Mouse (Mus musculus) kidney, postnatal 14 days (tissue): ENCODE measurements around the gene Abhd14b.

Experiments
- DNase-seq: peaks from one replicate; pipeline ENCODE4 v3.0.0; 2022; ENCODE audit warnings: mixed read lengths

Abhd14b gene

DNA sequence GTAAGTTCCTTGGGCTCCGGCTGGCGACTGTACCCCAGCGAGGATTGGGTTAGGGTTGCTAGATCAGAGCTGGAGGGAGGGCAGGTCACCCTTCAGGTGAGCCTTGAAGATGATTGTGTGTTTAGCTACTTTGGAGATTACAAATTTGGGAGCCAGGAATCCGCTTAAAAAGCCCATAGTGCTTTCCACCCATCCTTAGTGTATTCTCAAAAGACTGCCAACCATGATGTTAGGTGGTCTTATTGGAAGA is 17.3 kb upstream of the Abhd14b start:
- DNase-seq = no peak

DNA sequence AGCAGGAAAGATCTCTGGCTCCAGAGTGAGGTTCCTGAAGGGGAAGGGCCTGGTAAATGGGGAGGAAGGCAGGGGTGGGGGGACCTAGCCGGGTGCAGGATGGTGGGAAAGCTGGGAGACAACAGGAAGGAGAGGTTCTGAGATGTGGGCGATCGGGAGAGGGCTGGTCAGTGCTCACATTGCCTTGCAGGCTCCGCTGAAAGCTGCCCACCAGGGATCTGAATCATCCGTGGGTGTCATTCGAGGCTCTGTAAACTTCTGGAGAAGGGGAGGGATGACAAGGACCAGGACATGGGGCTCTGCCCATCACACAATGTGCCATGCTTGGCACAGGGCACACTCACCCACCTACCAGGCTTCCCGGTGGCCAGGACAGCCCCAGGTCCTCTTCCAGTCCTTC is 13.9 kb upstream of the Abhd14b start:
- no peak for DNase-seq

DNA sequence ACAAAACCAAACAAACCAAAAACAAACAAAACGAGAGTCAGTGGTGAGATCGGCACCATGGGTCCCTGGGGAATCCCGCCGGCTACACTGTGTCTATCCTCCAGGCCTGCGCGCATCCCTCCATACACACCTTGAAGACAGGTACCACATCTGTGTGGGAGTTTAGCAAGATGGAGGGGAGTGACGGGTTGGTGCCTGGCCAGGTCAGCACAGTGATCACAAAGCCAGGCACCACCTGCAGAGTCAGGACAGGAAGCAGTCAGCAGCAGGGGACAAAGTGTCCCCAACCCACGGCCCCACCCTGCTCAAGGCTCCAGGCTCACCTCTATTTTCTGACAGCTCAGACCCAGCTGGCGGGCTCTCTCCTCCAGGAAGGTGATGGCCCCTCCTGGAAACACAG is 10.7 kb upstream of the Abhd14b start:
- DNase-seq = no peak

DNA sequence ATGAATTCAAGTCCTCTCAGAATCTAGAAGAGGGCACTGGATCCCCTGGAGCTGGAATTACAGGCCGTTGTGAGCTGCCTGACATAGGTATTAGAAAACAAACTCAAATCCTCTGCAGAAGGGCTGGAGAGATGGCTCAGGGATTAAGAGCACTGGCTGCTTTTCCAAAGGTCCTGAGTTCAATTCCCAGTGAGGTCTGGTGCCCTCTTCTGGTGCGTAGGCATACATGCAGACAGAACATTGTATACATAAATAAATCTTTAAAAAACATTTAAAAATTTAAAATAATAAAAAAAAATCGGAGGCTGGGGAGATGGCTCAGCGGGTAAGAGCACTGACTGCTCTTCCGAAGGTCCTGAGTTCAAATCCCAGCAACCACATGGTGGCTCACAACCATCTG is 4.6 kb upstream of the Abhd14b start:
- no peak for DNase-seq

DNA sequence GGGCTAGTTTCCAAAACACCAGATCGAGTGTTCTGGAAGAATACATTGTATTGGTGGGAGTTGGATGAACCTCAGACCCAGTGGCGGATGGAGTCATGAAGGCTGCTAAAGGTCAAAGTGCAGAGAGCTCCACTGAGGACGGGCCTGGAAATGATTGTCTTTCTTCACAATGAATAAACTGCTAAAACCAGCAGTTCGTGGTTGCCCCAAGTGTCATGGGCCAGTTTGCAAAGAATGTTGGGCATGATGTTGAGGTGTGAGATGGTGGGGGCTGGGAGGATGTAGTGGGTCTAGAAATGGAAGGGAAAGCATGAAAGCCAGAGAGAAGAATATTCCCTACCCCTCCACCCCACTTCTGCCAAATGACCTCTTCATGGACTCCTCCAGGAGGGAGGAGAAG is 2.4 kb upstream of the Abhd14b start:
- DNase-seq = peak; percentile 51

DNA sequence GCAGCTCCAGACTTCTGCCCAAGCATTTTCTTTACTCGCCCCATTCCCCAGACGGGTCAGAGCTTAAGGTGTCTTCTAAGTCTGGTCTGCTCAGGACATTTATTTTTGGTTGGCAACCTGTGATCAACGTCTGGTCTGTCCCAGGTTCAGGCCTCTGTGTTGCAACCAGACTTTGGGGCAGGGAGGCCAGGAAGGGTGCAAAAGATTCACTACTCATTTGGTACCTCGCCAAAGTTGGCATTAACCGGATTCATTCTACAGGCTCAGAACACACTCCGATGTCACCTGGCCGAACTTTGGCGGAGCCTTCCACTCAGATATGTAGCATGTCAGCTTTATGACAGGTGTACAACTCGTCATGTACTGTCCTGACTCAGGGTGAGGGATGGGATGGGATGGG is 692 bp downstream of the Abhd14b start:
- DNase-seq = peak; percentile 44

DNA sequence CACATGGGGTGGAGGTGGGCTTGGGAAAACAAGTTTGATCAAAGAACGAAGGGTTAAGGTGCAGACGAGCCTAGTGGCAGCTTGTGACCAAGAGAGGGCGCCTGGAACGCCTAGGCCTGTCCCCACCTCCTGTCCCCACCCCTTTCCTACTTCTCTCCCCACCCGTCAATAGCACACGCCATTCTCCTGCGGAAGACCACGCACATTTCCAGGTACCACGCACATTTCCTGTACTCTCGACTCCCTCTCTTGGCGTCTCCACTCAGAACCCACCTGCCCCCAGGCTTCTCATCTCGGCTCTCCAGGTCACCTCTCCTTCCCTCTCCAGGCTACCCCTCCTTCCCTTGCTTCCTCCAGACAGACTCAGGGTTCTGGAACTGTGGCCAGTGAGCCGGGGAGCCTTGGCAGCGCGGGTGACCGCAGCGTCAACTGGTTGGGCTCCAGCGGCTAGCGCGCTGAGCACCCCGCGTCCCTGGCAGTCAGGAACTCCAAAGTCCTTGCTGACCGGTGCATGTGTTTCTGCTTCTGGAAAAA is 1.3 kb downstream of the Abhd14b start:
- peak; percentile 88 for DNase-seq

DNA sequence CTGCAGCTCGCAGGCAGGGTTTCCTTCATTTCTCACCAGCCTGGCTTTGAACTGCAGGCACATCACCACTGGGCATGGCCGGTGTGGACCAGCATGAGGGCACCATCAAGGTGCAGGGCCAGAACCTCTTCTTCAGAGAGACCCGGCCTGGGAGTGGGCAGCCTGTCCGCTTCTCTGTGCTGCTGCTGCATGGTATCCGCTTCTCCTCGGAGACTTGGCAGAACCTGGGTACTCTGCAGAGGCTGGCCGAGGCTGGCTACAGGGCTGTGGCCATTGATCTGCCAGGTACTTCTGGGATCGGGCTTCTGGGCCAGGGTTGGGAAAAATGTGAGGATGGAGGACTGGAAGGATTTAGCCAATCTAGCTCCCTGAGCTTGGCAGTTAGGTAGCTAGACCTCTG is 2.7 kb downstream of the Abhd14b start:
- no peak for DNase-seq

DNA sequence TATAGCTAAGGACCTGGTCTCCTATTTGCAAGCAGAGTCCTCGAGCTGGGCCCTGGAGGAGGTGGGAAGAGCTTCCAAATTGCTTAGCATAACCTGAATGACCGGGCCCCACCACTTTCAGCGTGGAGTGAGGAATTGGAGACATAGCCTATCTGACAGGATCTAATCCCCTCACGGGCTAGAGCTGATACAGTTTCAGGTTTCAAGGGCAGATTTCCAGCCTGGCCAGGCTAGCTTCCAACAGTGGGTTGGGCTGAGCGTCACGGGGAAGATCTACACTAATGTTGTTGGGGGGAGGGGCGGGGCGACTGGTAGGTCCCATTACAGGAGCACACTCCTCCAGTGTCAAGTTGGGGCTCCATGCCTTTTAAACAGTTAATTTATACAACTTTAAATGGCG is 3.4 kb downstream of the Abhd14b start:
- peak; percentile 88 for DNase-seq

DNA sequence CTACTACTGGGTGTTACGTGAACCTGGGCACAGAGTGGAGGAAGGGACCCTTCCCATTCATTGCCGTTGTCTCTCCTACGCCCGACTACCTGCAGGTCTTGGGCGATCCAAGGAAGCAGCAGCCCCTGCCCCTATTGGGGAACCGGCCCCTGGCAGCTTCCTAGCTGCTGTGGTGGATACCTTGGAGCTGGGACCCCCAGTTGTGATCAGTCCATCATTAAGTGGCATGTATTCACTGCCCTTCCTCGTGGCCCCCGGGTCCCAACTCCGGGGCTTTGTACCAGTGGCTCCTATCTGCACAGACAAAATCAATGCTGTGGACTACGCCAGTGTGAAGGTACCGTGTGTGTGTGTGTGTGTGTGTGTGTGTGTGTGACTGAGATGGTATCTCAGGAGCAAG is 4.0 kb downstream of the Abhd14b start:
- no peak for DNase-seq

DNA sequence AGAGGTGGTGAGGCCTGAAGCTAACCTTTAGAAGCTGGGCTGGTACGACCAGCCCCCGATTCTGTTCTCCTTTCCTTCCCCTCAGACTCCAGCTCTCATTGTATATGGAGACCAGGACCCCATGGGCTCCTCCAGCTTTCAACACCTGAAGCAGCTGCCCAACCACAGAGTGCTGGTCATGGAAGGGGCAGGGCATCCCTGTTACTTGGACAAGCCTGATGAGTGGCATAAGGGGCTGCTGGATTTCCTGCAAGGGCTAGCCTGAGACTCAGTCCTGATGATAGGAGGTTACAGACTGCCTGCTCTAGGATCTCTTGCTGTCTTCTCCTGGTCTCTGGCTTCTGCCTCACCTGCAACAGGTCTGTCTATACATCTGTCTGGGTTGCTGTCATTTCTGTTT is 4.6 kb downstream of the Abhd14b start:
- no peak for DNase-seq

DNA sequence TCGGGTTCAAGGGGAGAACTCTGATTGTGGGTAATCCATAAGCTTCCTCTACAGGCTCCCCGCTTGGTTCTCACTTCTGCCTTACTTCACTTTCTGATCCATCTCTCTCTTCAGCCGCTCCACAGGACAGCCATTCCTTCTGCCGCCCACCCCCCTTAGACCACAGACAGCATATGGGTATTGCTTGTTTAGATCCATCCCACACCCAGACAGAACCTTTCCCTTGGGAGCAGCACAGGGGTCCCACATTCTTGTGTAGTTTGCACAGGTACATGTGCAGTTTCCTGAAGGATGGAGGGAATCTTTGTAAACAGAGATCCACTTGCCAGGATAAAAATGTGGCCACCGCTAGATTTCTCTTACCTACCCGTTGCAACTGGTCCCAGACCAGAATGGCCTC is 5.1 kb downstream of the Abhd14b start:
- no peak for DNase-seq

DNA sequence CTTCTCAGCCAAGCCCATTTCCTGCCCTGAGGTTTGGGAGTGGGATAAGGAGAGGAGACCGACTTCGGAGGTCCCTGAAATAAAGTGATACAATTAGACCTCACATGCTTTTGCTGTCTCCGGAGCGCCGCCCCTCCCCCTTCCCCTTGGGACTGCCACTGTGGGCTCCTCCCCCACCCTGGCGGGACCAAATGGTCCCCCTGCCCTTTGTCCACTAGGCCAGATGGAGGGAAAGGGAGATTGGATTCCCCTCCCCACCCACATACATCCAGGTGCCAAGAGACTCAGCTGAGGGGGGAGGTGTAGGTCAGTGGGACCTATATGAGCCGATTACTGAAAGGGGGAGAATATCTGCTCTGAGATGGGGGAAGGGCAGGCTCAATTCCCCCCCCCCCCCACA is 5.6 kb downstream of the Abhd14b start:
- peak; percentile 84 for DNase-seq

DNA sequence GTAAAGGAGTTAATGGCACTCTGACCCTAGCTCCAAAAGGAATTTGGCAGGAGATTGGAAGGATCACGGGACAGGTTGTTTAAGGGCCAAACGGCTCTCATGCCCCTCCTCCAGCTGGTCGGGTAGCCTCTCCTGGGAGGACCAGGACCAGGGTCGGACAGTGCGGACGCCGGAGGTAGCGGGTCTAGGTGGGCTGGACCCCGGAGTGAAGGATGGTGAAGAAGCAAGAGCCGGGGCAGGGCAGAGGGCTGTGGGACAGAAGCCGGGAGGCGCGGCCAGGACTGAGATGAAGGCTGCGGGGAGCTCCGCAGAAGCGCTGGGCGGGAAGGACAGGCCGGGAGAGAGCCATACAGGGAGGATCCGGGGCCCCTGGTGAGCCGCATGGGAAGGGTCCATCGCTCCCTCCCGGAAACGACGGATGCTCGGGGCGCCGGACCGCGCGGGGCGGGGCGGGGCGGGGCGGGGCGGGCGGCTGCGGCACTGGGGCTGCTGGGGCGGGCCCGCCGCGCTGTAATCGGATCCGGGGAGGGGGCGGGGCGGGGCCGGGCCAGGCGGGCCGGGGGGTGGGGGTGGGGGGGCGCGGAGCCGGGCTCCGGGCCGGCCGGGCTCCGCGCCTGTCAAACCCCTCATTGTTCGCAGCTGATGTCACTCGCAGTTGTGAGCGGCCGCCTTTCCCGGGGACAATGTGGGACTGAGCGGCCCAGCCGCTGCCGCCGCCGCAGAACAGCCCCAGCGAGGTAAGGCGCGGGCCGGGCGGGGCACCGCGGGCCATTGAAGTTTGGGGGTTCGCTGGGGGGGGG is 6.2 kb downstream of the Abhd14b start, which contains the start of gene Pcbp4:
Pcbp4 (plus strand) TSS at position 21 of the 800 bp plus-strand sequence.
- DNase-seq = peak; percentile 87

DNA sequence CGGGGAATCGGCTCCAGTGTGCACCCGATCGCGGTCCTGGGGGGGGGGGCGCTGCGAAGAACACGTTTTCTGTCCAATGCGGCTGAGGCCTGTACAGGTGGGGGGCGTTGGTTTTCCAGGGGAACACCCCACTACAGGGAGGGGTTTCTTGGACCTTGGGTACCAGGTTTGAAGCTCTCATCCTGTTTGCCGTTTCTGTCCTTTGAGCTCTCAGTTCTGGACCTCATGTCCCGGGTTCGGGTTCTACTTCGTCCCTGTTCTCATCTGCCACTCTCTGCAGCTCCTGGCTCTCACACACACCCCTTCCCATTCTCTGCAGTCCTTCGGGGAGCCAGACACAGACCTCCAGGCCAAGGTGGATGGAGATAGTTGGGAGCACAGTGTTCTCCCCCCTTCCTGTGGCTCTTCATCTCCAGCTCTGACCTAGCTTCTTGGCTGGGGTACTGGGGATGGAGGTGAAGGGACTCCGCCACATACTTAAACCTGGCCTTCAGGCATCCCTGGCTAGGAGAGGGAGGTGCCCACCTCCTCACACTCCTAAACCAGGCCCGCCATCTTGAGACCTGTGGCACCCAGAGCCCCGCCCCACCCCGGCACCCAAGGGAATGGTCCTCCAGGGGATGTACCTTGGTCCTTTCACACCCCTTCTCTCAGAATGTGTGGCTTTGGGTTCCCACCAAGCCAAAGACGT is 7.0 kb downstream of the Abhd14b start:
- DNase-seq = no peak

DNA sequence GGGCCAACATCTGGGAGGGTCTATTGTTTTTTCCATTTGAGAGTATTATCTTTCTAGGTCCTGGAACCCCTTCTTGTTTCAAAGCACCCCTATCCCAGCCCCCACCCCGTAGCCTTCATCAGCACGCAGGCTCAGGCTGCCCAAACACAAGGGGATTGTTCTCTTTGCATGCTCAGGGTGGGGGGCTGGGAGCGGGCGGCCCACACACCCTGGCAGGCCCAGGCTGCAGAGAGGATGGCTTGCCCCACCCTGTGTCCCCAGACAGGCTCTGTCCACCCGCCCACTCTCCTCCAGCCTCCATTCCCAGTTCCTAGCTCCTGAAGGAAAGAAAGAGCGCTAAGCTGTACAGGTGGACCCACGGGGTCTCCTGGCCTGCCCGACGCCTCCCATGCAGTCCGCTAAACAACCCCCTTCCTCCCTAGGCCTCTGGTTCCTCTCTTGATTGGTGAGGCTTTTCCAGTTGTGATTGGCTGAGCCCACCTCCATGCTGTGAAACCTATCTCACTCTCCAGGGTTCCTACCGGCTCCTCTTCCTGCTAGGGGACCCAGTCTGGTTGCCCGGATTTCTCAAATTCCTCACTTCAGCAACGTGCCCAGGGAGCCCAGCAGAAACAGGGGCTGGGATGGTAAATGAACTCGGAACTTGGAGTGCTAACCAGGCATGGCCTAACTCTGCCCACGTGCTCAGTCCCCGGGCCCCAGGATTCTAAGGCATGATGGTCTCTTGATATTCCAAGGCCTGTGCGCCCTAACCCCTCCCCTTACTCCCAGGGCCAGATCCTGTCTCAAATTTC is 7.8 kb downstream of the Abhd14b start:
- DNase-seq = no peak

DNA sequence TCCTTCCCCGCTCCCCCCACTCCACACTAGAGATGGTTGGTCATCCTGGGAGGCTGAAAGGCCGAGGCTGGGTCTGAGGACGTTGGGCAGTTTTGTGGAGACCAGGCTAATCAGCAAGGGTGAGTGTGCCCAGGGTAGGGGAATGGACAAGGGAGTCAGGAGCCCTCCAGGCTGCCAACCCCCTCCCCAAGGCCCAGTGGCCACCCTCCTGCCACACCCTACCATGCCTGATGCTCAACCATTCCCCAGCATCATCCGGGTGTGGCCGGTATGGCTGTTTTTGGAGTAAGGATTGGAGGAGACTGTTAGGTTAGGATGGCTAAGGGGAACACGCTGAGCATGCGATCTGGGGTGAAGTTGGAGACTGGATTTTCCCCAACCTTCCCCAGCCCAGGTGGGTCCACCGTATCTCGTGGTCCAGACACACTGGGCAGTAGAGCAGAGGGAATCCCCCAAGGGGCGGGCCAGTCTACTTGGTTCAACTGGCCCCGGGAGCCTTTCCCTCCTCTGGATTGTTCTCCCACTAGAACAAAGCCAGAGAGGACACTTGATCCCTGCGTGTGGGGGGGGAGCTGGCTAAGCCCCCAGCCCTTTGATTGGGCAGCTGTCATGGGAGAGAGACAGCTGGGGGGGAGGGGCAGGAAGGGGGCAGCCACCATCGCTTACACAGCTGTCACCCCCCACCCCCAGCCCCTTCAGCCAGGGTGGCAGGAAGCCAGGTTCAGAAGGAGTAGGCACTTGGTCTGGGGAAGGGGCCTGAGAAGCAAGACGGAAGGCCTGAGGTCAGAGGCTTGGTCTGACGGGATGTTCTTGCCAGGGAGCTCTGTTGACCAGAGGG is 9.3 kb downstream of the Abhd14b start:
- no peak for DNase-seq

DNA sequence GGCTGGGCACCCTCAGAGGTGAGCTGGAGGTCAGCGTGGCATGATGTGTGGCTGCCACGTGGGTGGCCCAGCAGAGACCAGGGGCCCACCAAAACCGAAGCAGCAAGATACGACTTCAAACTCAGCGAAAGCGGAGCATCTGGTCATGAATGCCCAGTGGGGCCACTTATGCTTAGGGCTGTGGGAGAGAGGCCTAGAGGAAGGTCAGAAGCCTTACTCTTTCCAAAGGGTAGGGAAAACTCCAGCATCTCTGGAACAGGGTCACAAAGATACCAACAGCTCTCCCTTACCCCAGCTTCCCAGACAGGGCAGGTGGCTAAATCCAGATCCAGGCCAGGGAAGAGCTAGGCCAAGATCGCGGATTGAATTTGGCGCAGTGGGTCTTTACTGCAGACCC is 9.9 kb downstream of the Abhd14b start:
- no peak for DNase-seq

DNA sequence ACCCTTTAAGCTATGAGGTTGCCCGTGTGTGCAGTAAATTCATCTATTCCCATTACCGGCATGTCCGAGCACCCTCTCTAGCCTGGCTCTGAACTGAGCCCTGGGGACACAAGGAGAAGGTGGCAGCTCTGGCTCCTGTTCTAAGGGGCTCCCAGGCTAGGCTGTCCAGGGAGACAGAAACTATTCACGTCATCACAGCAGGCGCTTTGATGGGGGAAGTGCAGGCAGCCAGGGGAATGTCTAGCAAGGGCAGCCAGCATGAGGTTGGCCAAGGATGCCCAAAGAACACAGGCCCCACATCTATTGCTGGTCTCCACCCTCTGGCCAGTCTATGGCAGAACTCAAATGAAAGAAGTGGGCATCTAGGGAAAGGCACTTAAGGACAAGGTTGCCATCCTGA is 10.7 kb downstream of the Abhd14b start:
- no peak for DNase-seq

DNA sequence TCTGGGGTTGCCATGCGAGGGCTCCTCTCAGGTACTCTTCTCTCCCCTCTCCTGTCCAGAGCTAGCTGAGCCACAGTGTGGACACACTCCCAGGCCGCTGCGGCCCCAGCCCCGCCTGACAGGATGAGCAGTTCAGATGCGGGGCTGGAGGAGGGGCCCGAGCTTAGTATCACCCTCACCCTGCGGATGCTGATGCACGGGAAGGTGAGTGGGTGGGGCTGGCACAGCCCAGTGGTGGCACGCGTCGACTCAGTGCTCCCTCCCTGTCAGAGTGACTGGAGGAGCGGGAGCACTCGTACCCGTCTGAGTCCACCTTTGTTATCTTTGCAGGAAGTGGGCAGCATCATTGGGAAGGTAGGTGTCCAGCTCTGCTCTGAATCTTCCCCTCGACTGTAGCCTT is 12.7 kb downstream of the Abhd14b start:
- DNase-seq = no peak

DNA sequence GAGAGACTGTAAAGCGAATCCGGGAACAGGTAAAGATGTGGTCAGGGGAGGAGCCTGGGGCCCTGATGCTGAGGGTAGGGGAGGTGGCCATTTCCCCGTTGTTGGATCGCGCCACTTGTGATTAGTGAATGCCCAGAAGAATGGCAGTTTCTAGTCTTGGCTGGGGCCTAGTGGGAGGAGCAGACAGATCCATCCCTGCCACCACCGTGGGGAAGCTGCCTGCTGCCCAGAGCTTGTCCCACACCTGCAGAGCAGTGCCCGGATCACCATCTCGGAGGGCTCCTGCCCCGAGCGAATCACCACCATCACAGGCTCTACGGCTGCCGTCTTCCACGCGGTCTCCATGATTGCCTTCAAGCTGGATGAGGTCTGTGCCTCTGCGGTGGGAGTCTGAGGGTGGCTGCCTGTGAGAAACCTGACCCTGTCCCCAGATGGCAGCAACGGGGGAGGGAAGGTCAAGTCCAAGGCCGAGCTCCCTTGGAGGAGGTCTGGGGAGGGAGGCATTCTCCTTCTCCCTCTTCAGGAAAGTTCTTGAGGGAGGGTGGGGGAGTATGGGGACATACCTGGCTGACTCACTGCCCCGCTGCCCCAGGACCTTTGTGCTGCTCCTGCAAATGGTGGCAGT is 13.3 kb downstream of the Abhd14b start:
- DNase-seq = no peak

DNA sequence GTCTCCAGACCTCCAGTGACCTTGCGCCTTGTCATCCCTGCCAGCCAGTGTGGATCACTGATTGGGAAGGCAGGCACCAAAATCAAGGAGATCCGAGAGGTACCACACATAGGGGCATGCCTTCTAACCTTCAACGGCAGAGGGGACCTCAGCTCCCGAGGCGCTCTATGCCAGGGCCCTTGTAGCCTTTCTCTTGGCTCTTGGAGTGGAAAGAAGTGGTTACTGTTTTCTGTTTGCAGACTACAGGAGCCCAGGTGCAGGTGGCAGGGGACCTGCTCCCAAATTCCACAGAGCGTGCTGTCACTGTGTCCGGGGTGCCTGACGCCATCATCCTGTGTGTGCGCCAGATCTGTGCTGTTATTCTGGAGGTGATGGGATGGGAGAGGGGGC is 13.8 kb downstream of the Abhd14b start:
- DNase-seq = no peak
